Mouse (Mus musculus) central nervous system, embryonic 14 days (tissue): Measurements from ENCODE around the gene Tmem37. TPM values are rescaled to one million over a fixed set of nuclear protein-coding genes. Genes with fewer than 3 reads are reported as not detected.

Source experiments
- polyA plus RNA-seq: library from polyadenylated mRNA; depleted of rRNA; stranded (reverse); fragments of >200 nt; gene quantifications from 2 replicates; pipeline ENCODE4 v1.2.3, GENCODE M21; 2012; rRNA removed

Tmem37 gene
- 4.9 and 5.7 TPM in 2 replicates for polyA plus RNA-seq

DNA sequence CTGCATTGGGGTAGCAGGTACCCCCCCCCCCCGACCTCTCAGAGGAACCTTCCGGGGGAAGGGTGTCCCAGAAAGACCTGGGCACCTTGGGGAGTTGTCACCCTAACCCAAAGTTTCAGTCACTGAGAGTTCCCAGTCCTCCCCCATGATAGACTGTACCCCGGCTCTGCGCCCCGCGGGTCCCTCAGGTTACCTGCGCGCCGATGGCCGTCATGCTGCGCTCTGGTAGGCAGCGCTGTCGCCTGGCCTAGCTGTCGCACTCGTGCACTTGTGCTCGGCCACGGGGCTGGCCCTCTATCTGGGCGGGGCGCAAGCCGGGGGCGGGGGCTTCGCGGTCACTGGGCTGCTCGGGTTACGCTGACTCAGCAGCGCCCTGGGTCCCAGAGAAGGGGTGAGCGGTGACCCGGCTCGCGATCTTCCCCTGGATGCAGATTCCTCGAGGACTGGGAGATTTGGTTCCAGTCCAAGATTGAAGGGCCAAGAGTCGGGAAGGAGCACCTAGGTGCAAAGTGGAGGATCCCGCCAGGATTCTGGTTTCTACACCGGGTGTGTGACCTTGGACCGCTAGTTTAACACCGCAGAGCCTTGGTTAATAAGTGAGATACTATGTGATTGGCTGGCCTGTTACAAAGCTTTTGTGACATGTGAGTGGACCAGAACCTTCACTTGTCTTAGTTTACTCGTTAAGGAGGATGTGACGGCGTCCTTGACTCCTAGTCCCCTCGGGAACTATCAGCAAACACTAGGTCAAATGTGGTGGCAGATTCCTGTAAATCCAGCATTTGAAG, at the start of gene Tmem37:
Gene Tmem37, minus strand, starts transcription at position 556 of the 788 bp plus-strand sequence.

DNA sequence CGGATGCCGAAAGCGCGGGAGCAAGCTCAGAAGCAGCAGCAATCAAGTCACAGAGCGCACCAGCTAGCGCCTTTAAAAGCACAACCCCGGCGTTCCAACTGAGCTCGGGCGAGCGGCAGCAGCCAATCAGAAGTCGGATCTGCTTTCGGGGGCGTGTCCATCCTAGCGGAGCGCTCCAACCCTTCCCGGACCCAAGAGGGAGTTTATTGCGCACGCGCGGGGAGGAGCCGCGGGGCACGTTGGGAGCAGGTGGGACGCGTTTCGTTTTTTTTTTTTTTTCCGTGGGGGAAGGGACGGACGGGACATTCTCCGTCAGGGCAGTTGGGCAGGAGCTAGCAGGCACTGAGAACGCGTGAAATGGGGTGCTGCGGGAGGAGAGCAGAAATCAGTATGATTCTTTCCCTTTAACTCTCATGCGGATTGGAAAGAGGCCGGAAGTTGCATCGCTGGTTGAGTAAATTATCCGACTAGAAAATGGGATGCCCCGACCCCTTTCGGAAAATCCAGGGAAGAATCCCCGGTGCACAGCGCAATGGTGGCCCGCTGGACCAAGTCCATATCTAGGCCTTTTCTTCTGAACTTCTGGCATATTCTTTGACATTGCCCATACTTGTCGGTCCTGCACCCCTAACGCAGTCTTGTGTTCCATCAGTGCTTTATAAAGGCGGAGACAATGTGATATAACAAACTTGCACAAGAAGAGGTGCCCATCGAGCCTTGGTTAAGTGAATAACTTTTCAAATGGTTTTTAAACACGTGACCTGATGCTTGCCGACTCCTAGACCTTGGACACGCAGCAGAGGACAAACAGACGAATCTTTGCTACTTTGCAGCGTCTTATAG, 47.3 kb upstream of the Tmem37 start, which contains the start of the genes Dbi and 3110009E18Rik:
Gene Dbi, minus strand, starts transcription at position 110 of the 843 bp plus-strand sequence.
Gene 3110009E18Rik, plus strand, starts transcription at position 219 of the 843 bp plus-strand sequence.

Other genes starting within 250 kb of the Tmem37 start
- gene Ptpn4, start 236.5 kb downstream of the Tmem37 start, polyA plus RNA-seq: 9.7 and 13.7 TPM in 2 replicates
- gene Tmem177, start 160.9 kb downstream of the Tmem37 start, polyA plus RNA-seq: 8.5 and 11.0 TPM in 2 replicates
- gene Cfap221, start 76.8 kb downstream of the Tmem37 start, polyA plus RNA-seq: 0.23 and 0.25 TPM in 2 replicates
- 1.4 and 1.5 TPM in 2 replicates for gene Sctr, start 67.2 kb downstream of the Tmem37 start, polyA plus RNA-seq
- gene Dbi, start 47.0 kb upstream of the Tmem37 start, polyA plus RNA-seq: 576 and 763 TPM in 2 replicates
- gene 3110009E18Rik, start 47.1 kb upstream of the Tmem37 start, polyA plus RNA-seq: 12.4 and 16.4 TPM in 2 replicates
- gene Steap3, start 198.6 kb upstream of the Tmem37 start, polyA plus RNA-seq: 2.6 and 3.7 TPM in 2 replicates